Mouse (Mus musculus) heart, postnatal 25 days (tissue): Measurements from ENCODE around the gene 1700028J19Rik. TPM values are rescaled to one million over a fixed set of nuclear protein-coding genes. Genes with fewer than 3 reads are reported as not detected.

Source experiments
- total RNA-seq, 2 experiments: library from RNA; stranded (reverse); gene quantifications; 2 replicates each; pipeline ENCODE4 v1.2.3; 2021

The 1700028J19Rik gene
- total RNA-seq, 2 experiments from 2014 or later: 0.31 to 0.56 TPM

Other genes with a start within 250 kb of the 1700028J19Rik start
- under 1 TPM; 0.36 TPM for gene Klk1b26, start 234.5 kb downstream of the 1700028J19Rik start, total RNA-seq
- not detected for gene Klk1b27, start 194.4 kb downstream of the 1700028J19Rik start, total RNA-seq
- gene Klk1b21, start 144.4 kb downstream of the 1700028J19Rik start, total RNA-seq: not detected
- gene Klk1b22, start 134.0 kb downstream of the 1700028J19Rik start, total RNA-seq: not detected
- not detected for gene Klk1b16, start 109.9 kb downstream of the 1700028J19Rik start, total RNA-seq
- gene Klk1b24, start 58.5 kb downstream of the 1700028J19Rik start, total RNA-seq: not detected
- not detected for gene Klk1b3, start 48.5 kb downstream of the 1700028J19Rik start, total RNA-seq
- gene Klk1b4, start 39.3 kb downstream of the 1700028J19Rik start, total RNA-seq: not detected
- gene Klk1b5, start 30.8 kb downstream of the 1700028J19Rik start, total RNA-seq: not detected
- gene Klk1, start 21.3 kb downstream of the 1700028J19Rik start, total RNA-seq: not detected
- gene Gm36864, start 10.5 kb downstream of the 1700028J19Rik start, total RNA-seq: not detected
- gene 2410002F23Rik, start within 50 bp of the 1700028J19Rik start, total RNA-seq: 10 to 100 TPM; 14.1 to 14.5 TPM
- not detected for gene Acp4, start 10.7 kb upstream of the 1700028J19Rik start, total RNA-seq
- gene Gm15517, start 14.8 kb upstream of the 1700028J19Rik start, total RNA-seq: not detected
- 1 to 10 TPM in 1 of 2 experiments, under 1 TPM in 1; 0.87 to 1.0 TPM for gene Clec11a, start 60.2 kb upstream of the 1700028J19Rik start, total RNA-seq
- gene Shank1, start 63.6 kb upstream of the 1700028J19Rik start, total RNA-seq: 1 to 10 TPM; 1.6 to 2.0 TPM
- 1 to 10 TPM; 1.3 to 2.2 TPM for gene Syt3, start 137.4 kb upstream of the 1700028J19Rik start, total RNA-seq
- under 1 TPM; 0.28 to 0.62 TPM for gene 1700008O03Rik, start 139.1 kb upstream of the 1700028J19Rik start, total RNA-seq
- gene Lrrc4b, start 182.3 kb upstream of the 1700028J19Rik start, total RNA-seq: 10 to 100 TPM; 27.9 to 32.7 TPM
- gene Aspdh, start 218.7 kb upstream of the 1700028J19Rik start, total RNA-seq: 1 to 10 TPM in 1 of 2 experiments, under 1 TPM in 1; 0.70 to 1.3 TPM
- 100 to 1,000 TPM; 158 to 161 TPM for gene Josd2, start 221.3 kb upstream of the 1700028J19Rik start, total RNA-seq
- 10 to 100 TPM; 96.9 to 99.6 TPM for gene Emc10, start 249.8 kb upstream of the 1700028J19Rik start, total RNA-seq
- 1 to 10 TPM; 3.7 to 4.0 TPM for gene Fam71e1, start 249.9 kb upstream of the 1700028J19Rik start, total RNA-seq